Mouse (Mus musculus): Measurements from ENCODE around the gene Med12l. TPM values are rescaled to one million over a fixed set of nuclear protein-coding genes. Genes with fewer than 3 reads are reported as not detected.
"Not testable (repeated sequence)": the region's sequence is repeated elsewhere in the genome, so short reads cannot be mapped to it uniquely, and the experiment has no call there.

Med12l gene
- polyA plus RNA-seq, 1 experiment from 2014 or later, result 4.7 TPM

DNA sequence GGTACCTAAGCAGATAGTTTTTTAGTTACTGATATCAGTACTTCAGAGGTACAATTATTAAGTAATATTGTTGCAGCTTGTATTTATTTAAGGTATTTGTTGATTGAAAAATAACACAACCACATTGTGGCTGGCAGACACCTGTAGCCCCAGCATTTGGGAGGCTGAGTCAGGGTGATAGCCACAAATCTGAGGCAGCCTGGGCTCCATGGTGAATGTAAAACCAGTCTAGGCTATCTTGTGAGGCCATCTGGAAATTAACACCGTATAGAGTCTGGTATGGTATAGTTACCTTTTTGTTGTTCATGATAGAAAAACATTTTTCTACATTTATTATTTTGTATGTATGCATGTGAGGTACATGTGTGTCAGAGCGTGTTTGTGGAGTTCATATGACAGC lies 96.5 kb downstream of the Med12l start:
- H3K4me3 ChIP-seq (ENCODE audit: low read depth, low read length), result no peak overlapping the region
- H3K9me3 ChIP-seq (ENCODE audit: control insufficient read depth, low read length), result no peaks in the 10 kb centered on the region
- no peak overlapping the region for H3K27ac ChIP-seq (ENCODE audit: low read depth, low read length)
- ATAC-seq (ENCODE audit: low FRiP score), result no peak
- H3K27me3 ChIP-seq (ENCODE audit: control insufficient read depth, insufficient read depth, low read length), result no peaks in the 10 kb centered on the region
- WGBS, result 96% methylated on average over 2 of the region's 2 CpGs
- no peak overlapping the region for H3K9ac ChIP-seq (ENCODE audit: low read depth, low read length)
- no peak for DNase-seq (ENCODE audit: low spot score)
- no peaks in the 10 kb centered on the region for H3K36me3 ChIP-seq (ENCODE audit: control insufficient read depth, insufficient read depth, low read length)
- H3K4me1 ChIP-seq (replicated peaks; ENCODE audit: control insufficient read depth, insufficient read depth, low read length), result no peaks in the 10 kb centered on the region
- no peak overlapping the region for H3K4me2 ChIP-seq (replicated peaks; ENCODE audit: low read depth, low read length)

DNA sequence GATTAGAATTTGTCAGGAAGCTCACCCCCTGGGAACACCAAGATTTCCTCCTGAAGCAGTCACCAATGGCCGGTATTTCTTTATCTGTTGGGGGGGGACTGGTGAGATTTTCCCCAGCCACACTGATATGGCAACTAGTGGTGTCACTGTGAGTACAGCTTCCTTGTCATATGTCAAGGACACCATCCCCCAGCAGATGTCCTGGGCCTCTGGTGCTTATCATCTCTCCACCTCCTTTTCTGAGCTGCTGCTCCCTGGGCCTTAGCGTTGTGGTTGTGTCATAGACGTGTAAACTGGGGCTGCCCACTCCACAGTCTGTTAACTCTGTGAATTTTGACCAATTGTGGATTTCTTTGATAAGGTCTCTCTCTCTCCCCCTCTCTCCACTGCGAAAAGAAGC lies 98.8 kb downstream of the Med12l start:
- Histone ChIP-seq H3K4me3 (ENCODE audit: low read depth, low read length) (no peak overlapping the region), H3K4me1 (replicated peaks; ENCODE audit: control insufficient read depth, insufficient read depth, low read length) (no peaks in the 10 kb centered on the region), H3K27me3 (ENCODE audit: control insufficient read depth, insufficient read depth, low read length) (no peaks in the 10 kb centered on the region), H3K36me3 (ENCODE audit: control insufficient read depth, insufficient read depth, low read length) (no peaks in the 10 kb centered on the region), H3K9ac (ENCODE audit: low read depth, low read length) (no peak overlapping the region), H3K4me2 (replicated peaks; ENCODE audit: low read depth, low read length) (no peak overlapping the region), H3K9me3 (ENCODE audit: control insufficient read depth, low read length) (no peaks in the 10 kb centered on the region), H3K27ac (ENCODE audit: low read depth, low read length) (no peak overlapping the region)
- DNase-seq (ENCODE audit: low spot score) (no peak), ATAC-seq (ENCODE audit: low FRiP score) (no peak)
- WGBS, result 84% methylated on average over 4 of the region's 4 CpGs

DNA sequence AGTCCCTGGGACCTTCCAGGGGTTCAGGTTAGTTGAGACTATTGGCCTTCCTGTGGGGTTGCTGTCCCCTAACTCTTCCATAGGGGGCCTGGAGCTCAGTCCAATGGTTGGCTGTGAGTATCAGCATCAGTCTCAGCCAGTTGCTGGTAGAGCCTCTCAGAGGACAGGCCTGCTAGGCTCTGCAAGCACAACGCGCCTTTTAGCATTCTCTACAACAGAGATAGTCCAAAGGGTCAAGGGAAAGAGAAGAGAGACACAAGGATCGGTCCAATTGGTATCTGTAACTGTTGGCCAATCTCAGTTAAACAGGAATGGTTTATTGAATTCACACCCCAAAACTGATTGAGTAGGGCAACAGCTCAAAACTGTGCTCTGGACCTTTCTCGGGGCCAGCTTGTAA lies 101.8 kb downstream of the Med12l start:
- ATAC-seq (ENCODE audit: low FRiP score), result no peak
- 92% methylated on average over 4 of the region's 4 CpGs for WGBS

DNA sequence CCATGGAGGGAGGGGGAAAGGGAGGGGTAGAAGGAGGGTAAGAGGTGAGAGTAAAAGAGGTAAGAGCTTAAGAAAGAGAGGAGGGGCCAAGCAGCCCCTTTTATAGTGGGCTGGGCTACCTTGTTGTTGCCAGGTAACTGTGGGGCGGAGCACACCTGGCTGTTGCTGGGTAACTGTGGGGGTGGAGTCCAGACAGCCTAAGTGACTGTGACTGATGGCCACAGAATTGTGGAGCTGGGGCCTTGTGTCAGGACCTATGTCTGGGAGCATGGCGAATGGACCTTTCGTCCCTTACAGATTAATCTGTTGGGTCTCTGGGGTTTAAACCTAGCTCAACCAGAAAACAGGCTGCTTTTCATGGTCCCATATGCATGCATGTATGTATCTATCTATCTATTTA lies 104.2 kb downstream of the Med12l start:
- not testable (repeated sequence) for H3K4me2 ChIP-seq (replicated peaks; ENCODE audit: low read depth, low read length); H3K36me3 ChIP-seq (ENCODE audit: control insufficient read depth, insufficient read depth, low read length); H3K27me3 ChIP-seq (ENCODE audit: control insufficient read depth, insufficient read depth, low read length); DNase-seq (ENCODE audit: low spot score); ATAC-seq (ENCODE audit: low FRiP score); H3K9me3 ChIP-seq (ENCODE audit: control insufficient read depth, low read length); H3K9ac ChIP-seq (ENCODE audit: low read depth, low read length); H3K4me1 ChIP-seq (replicated peaks; ENCODE audit: control insufficient read depth, insufficient read depth, low read length); H3K4me3 ChIP-seq (ENCODE audit: low read depth, low read length); H3K27ac ChIP-seq (ENCODE audit: low read depth, low read length)
- WGBS, result 88% methylated on average over 3 of the region's 3 CpGs

More for the DNA sequence above, 101.8 kb downstream of the Med12l start:
- Histone ChIP-seq H3K9me3 (ENCODE audit: control insufficient read depth, low read length) (no peaks in the 10 kb centered on the region), H3K4me1 (replicated peaks; ENCODE audit: control insufficient read depth, insufficient read depth, low read length) (no peaks in the 10 kb centered on the region), H3K4me3 (ENCODE audit: low read depth, low read length) (no peak overlapping the region), H3K9ac (ENCODE audit: low read depth, low read length) (no peak overlapping the region), H3K27me3 (ENCODE audit: control insufficient read depth, insufficient read depth, low read length) (no peaks in the 10 kb centered on the region), H3K4me2 (replicated peaks; ENCODE audit: low read depth, low read length) (no peak overlapping the region), H3K36me3 (ENCODE audit: control insufficient read depth, insufficient read depth, low read length) (no peaks in the 10 kb centered on the region), H3K27ac (ENCODE audit: low read depth, low read length) (no peak overlapping the region)
- DNase-seq (ENCODE audit: low spot score), result no peak

DNA sequence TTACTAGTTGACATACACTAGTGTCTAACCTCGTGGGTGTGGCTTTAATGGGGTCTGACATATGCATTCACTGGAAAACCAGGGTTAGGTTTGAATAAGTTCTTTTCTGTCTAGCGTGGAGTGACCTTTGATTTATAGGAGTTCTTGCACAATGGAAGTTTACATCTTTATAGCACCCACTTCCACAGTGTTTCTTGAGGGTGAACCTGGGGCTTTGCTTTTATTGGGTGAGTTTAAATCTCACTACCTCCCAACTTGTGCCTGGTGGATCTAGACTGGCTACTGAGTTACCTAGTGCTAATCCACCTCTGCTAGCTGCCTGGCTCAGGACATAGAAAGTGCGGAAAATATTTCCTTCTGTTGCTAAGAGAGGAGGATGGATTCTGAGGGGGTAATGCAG lies 106.3 kb downstream of the Med12l start:
- Histone ChIP-seq H3K9me3 (ENCODE audit: control insufficient read depth, low read length) (no peaks in the 10 kb centered on the region), H3K36me3 (ENCODE audit: control insufficient read depth, insufficient read depth, low read length) (no peaks in the 10 kb centered on the region), H3K4me1 (replicated peaks; ENCODE audit: control insufficient read depth, insufficient read depth, low read length) (no peaks in the 10 kb centered on the region), H3K27me3 (ENCODE audit: control insufficient read depth, insufficient read depth, low read length) (no peaks in the 10 kb centered on the region), H3K4me2 (replicated peaks; ENCODE audit: low read depth, low read length) (no peak overlapping the region), H3K27ac (ENCODE audit: low read depth, low read length) (no peak overlapping the region), H3K4me3 (ENCODE audit: low read depth, low read length) (no peak overlapping the region), H3K9ac (ENCODE audit: low read depth, low read length) (no peak overlapping the region)
- DNase-seq (ENCODE audit: low spot score) (no peak), ATAC-seq (ENCODE audit: low FRiP score) (no peak)
- WGBS, result 81% methylated on average over 3 of the region's 3 CpGs

DNA sequence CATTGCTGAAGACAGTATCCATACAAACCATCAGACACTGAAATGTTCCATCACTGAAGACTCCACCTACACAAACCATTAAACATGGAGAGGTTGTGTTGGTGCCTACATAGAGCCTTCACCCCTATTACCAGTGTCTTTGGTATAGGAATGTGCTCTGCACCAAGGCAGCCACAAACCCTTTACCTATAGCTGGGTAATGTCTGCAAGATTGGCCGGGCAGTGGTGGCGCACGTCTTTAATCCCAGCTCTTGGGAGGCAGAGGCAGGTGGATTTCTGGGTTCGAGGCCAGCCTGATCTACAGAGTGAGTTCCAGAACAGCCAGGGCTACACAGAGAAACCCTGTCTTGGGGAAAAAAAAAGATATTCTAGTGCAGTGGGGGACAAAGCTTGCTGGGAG lies 107.7 kb downstream of the Med12l start:
- H3K9ac ChIP-seq (ENCODE audit: low read depth, low read length); H3K27ac ChIP-seq (ENCODE audit: low read depth, low read length); H3K4me3 ChIP-seq (ENCODE audit: low read depth, low read length); H3K4me2 ChIP-seq (replicated peaks; ENCODE audit: low read depth, low read length); H3K36me3 ChIP-seq (ENCODE audit: control insufficient read depth, insufficient read depth, low read length); H3K4me1 ChIP-seq (replicated peaks; ENCODE audit: control insufficient read depth, insufficient read depth, low read length); ATAC-seq (ENCODE audit: low FRiP score); DNase-seq (ENCODE audit: low spot score); H3K27me3 ChIP-seq (ENCODE audit: control insufficient read depth, insufficient read depth, low read length); H3K9me3 ChIP-seq (ENCODE audit: control insufficient read depth, low read length): not testable (repeated sequence)
- WGBS, result 95% methylated on average over 4 of the region's 4 CpGs

DNA sequence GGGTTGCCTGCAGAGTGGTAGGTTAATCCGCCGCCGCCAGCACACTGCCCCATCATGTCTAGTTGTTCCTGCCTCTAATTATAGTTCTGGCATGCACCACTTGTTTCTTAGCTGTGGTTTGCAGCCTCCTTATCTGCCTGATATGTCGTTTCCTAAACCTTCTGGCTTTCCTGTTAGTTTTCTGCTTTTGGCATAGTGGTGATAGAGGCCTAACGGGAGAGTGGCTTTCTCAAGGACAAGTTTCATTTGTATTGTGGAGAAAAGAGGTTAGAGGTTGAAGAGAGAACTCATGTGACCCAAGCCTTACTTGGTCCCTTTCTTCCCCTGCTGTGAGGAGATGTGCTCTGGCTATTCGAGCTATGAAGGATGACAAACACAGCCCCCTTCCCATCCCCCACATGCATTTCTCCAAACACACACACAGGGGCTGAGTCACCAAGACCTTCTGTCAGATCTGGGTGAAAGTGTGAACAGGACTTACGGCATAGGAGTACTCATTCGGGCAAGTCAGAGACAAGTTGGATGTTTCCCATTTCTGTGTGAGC lies 108.4 kb downstream of the Med12l start:
- Histone ChIP-seq H3K27ac (ENCODE audit: low read depth, low read length) (no peak overlapping the region), H3K9me3 (ENCODE audit: control insufficient read depth, low read length) (no peaks in the 10 kb centered on the region), H3K4me2 (replicated peaks; ENCODE audit: low read depth, low read length) (no peak overlapping the region)

DNA sequence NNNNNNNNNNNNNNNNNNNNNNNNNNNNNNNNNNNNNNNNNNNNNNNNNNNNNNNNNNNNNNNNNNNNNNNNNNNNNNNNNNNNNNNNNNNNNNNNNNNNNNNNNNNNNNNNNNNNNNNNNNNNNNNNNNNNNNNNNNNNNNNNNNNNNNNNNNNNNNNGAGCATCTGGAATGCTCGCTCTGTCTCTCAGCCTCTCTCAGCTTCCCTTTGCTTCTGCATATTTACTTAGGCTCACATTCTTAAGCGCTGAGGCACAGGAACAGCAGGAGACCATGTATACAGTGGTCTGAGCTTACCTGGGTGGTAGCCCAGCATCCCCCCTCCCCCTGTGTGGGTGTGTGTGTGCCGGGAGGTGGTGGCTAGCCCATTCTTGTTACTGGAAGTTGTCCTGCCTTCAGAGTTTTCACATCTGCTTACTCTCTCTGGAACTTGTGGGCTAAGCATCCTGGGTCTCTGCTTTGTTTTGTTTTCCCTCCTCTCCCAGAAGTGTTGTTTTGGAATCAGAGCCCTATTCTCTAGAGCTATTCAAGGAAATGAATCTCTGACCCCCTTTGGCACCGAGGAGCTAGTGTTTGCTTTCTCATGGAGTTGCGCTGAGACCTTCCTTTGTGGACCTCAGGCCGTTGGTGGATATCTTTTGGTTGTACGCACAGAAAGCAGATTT lies 115.6 kb downstream of the Med12l start:
- H3K36me3 ChIP-seq (ENCODE audit: control insufficient read depth, insufficient read depth, low read length), result no peaks in the 10 kb centered on the region
- H3K4me2 ChIP-seq (replicated peaks; ENCODE audit: low read depth, low read length), result no peak overlapping the region
- H3K27ac ChIP-seq (ENCODE audit: low read depth, low read length), result no peak overlapping the region
- no peaks in the 10 kb centered on the region for H3K9me3 ChIP-seq (ENCODE audit: control insufficient read depth, low read length)
- H3K9ac ChIP-seq (ENCODE audit: low read depth, low read length), result no peak overlapping the region
- ATAC-seq (ENCODE audit: low FRiP score), result peak; percentile 52; the same call in 1 of the 2 replicates
- no peaks in the 10 kb centered on the region for H3K27me3 ChIP-seq (ENCODE audit: control insufficient read depth, insufficient read depth, low read length)
- DNase-seq (ENCODE audit: low spot score), result peak; percentile 7
- WGBS, result 19% methylated on average over 7 of the region's 7 CpGs
- no peaks in the 10 kb centered on the region for H3K4me1 ChIP-seq (replicated peaks; ENCODE audit: control insufficient read depth, insufficient read depth, low read length)
- no peak overlapping the region for H3K4me3 ChIP-seq (ENCODE audit: low read depth, low read length)

More for the DNA sequence above, 108.4 kb downstream of the Med12l start:
- Histone ChIP-seq H3K36me3 (ENCODE audit: control insufficient read depth, insufficient read depth, low read length) (no peaks in the 10 kb centered on the region), H3K4me3 (ENCODE audit: low read depth, low read length) (no peak overlapping the region), H3K4me1 (replicated peaks; ENCODE audit: control insufficient read depth, insufficient read depth, low read length) (no peaks in the 10 kb centered on the region), H3K27me3 (ENCODE audit: control insufficient read depth, insufficient read depth, low read length) (no peaks in the 10 kb centered on the region), H3K9ac (ENCODE audit: low read depth, low read length) (no peak overlapping the region)
- DNase-seq (ENCODE audit: low spot score), result no peak
- ATAC-seq (ENCODE audit: low FRiP score), result no peak
- WGBS, result 82% methylated on average over 8 of the region's 8 CpGs

DNA sequence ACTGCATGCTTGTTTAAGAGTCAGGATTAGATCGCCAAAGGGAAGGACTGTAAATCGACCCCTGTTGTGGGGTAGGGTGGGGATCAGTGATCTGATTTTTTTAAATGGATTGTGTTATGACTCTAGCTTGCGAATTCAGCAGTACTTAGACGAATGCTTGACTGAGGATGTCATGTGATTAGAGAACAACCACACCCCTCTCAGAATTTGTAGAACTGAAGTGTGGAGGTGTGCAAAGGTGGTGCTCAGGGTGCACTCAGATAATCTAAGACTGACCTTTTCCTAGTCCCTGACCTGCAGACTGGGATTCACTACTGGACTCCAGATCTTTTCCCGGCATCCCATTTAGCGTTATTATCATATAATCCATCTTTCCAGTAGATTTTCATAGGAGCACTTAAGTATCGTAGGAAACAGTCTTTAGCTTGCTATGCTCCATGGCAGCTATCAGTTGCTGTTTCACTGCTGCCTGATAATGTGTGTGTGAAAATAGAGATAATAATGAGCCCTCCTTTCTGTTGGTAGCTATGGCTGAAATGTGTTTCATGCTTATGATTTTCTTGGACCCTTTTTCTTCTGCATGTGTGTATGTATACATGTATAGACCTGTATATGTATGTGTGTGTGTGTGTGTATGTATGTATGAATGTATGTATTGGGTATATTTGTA lies 116.3 kb downstream of the Med12l start:
- DNase-seq (ENCODE audit: low spot score) (no peak), ATAC-seq (ENCODE audit: low FRiP score) (no peak)
- H3K27ac ChIP-seq (ENCODE audit: low read depth, low read length), result no peak overlapping the region
- H3K9ac ChIP-seq (ENCODE audit: low read depth, low read length), result no peak overlapping the region
- no peaks in the 10 kb centered on the region for H3K27me3 ChIP-seq (ENCODE audit: control insufficient read depth, insufficient read depth, low read length)
- no peaks in the 10 kb centered on the region for H3K9me3 ChIP-seq (ENCODE audit: control insufficient read depth, low read length)
- no peak overlapping the region for H3K4me2 ChIP-seq (replicated peaks; ENCODE audit: low read depth, low read length)
- no peak overlapping the region for H3K4me3 ChIP-seq (ENCODE audit: low read depth, low read length)
- WGBS, result 62% methylated on average over 7 of the region's 7 CpGs
- no peaks in the 10 kb centered on the region for H3K36me3 ChIP-seq (ENCODE audit: control insufficient read depth, insufficient read depth, low read length)
- H3K4me1 ChIP-seq (replicated peaks; ENCODE audit: control insufficient read depth, insufficient read depth, low read length), result no peaks in the 10 kb centered on the region
